Mouse (Mus musculus): ENCODE results near the gene C030005K15Rik.

DNA sequence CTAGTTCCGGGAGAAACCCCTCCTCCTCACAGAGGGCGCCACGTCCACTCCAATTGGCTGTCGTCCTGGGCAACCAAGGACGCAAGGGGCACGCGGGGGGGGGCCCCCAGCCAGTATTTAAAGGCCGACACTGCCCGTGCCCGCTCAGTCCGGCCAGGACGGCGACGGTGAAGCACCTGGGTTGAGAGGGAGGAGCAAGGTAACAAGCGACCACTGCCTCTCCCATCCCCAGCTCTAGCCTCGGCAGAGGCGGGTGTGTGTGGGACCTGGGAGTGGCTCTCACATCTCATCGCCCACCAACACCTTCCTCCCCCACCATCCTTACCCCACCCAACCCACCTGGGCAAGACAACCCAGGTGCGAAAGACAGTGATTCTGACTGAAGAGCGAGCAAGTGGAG, 33.6 kb downstream of the C030005K15Rik start, which contains the start of gene Ccer1:
- TF ChIP-seq TAL1 (IDR thresholded peaks at IDR 0.05; ENCODE audit: low read length) (no peak), GATA1 (IDR thresholded peaks at IDR 0.05; ENCODE audit: low read length) (no peak)
